10 mouse cellular contexts compared by ENCODE assay signal in the genomic region with DNA sequence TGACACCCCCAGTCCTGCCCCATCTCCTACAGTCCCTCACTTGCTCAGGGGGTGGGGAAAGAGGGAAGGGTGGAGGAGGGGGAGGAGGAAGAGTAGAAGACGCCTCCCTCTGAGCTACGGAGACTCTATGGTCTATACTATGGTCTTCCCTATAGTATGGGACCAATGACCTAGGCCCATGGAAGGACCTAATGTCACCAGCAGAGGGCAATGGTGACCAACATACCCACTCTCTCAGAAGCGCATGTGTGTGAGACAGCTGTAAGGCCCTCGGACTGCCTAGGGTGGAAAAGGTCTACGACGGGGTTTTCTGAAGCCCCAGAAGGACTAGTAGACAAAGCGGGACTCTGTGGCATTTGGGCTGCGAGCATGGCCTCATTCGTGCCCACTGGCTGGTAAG. TPM values are rescaled to one million over a fixed set of nuclear protein-coding genes. Genes with fewer than 3 reads are reported as not detected.
DNase-seq lines count a peak whose midpoint lies in the region; ATAC-seq and TF ChIP-seq lines count a peak whose summit lies in the region.
"Had no signal": no experiment of that assay in that cellular context is flagged by ENCODE, and none has a peak within 500 bp of the region (broad histone marks: within the 10 kb centered on the region; RNA-seq: fewer than 3 reads in every experiment).

No protein-coding gene starts in this region.

- no peak overlapping the region for H3K4me2 ChIP-seq in liver, embryonic 14.5 days (ENCODE audit: low read depth)
- H3K4me2 ChIP-seq: heart, embryonic 15.5 days had no signal

- TF ChIP-seq EP300 in liver, embryonic 14.5 days (IDR thresholded peaks at IDR 0.05; ENCODE audit: low read depth): no peak

- TF ChIP-seq CTCF in cerebellum, adult 2 months (IDR thresholded peaks at IDR 0.05; ENCODE audit: borderline replicate concordance, insufficient read depth, low read depth, low read length): peak; percentile 31; the same call in 1 of the 2 replicates
- TF ChIP-seq CTCF in thymus, adult 2 months (IDR thresholded peaks at IDR 0.05; ENCODE audit: borderline replicate concordance, control insufficient read depth, extremely low read depth, insufficient read depth, low read length, poor library complexity): peak; percentile 52; the same call in 1 of the 2 replicates
- peak; percentile 74 for TF ChIP-seq CTCF in liver, embryonic 14.5 days (IDR thresholded peaks at IDR 0.05; ENCODE audit: low read depth)

- no peaks in the 10 kb centered on the region for H3K36me3 ChIP-seq in thymus, adult 2 months (ENCODE audit: control insufficient read depth, insufficient read depth, low read length)
- no peaks in the 10 kb centered on the region for H3K36me3 ChIP-seq in liver, embryonic 14.5 days (replicated peaks; ENCODE audit: control insufficient read depth, insufficient read depth, low read depth)
- H3K36me3 ChIP-seq: heart, embryonic 15.5 days had no signal

- no peak overlapping the region for H3K9ac ChIP-seq in liver, embryonic 14.5 days (replicated peaks)
- H3K9ac ChIP-seq: heart, embryonic 15.5 days had no signal

- ATAC-seq in liver, embryonic 14.5 days (ENCODE audit: insufficient read depth): peak; percentile 45; the same call in 1 of the 2 replicates

- no peak overlapping the region for H3K27ac ChIP-seq in cerebellum, adult 2 months (ENCODE audit: insufficient read depth, low read length)
- no peak overlapping the region for H3K27ac ChIP-seq in thymus, adult 2 months (ENCODE audit: control insufficient read depth, insufficient read depth, low read length)
- H3K27ac ChIP-seq in liver, embryonic 14.5 days: no peak overlapping the region
- H3K27ac ChIP-seq: heart, embryonic 15.5 days had no signal

- WGBS in cerebellum, adult 2 months: 39% methylated on average over 9 of the region's 9 CpGs
- WGBS in thymus, adult 2 months: 44% methylated on average over 9 of the region's 9 CpGs
- WGBS in liver, embryonic 14.5 days (ENCODE audit: insufficient replicate concordance): 27% methylated on average over 9 of the region's 9 CpGs

- H3K27me3 ChIP-seq in cerebellum, adult 2 months (ENCODE audit: control insufficient read depth, insufficient read depth, low read length): no peaks in the 10 kb centered on the region
- no peaks in the 10 kb centered on the region for H3K27me3 ChIP-seq in thymus, adult 2 months (ENCODE audit: control insufficient read depth, insufficient read depth, low read length)
- H3K27me3 ChIP-seq in liver, embryonic 14.5 days (ENCODE audit: control insufficient read depth, insufficient read depth, low read length): no peaks in the 10 kb centered on the region

- no peak for TF ChIP-seq POLR2A in cerebellum, adult 2 months (IDR thresholded peaks at IDR 0.05; ENCODE audit: borderline replicate concordance, insufficient read depth, low read length)
- TF ChIP-seq POLR2A in thymus, adult 2 months (IDR thresholded peaks at IDR 0.05; ENCODE audit: control insufficient read depth, extremely low read depth, insufficient read depth, low read length, poor library complexity): no peak

- no peaks in the 10 kb centered on the region for H3K9me3 ChIP-seq in liver, embryonic 14.5 days (ENCODE audit: control insufficient read depth, low read length)
- H3K9me3 ChIP-seq: heart, embryonic 15.5 days had no signal

- no peak overlapping the region for H3K4me3 ChIP-seq in cerebellum, adult 2 months (replicated peaks; ENCODE audit: insufficient read depth, low read depth, low read length)
- H3K4me3 ChIP-seq in thymus, adult 2 months (ENCODE audit: control insufficient read depth, insufficient read depth, low read length): no peak overlapping the region
- H3K4me3 ChIP-seq in liver, embryonic 14.5 days (ENCODE audit: insufficient read depth in 1 of 2, low read depth in 2 of 2, low read length in 2 of 2): no peak overlapping the region
- H3K4me3 ChIP-seq: heart, embryonic 15.5 days had no signal

- no peak for DNase-seq in cerebellum, adult 2 months
- DNase-seq in cerebellum, postnatal 14 days: no peak
- peak; percentile 51 for DNase-seq in thymus, adult 2 months
- DNase-seq in thymus, adult 18-20 months: no peak
- peak in 2 of 3 experiments; percentile 9 to 14 for DNase-seq in liver, embryonic 14.5 days (ENCODE audit: low read depth in 3 of 3, low spot score in 3 of 3)
- peak; percentile 71 for DNase-seq in thymus, postnatal 0 days (ENCODE audit: low spot score)
- DNase-seq in ovary, postnatal 14 days (ENCODE audit: low spot score): no peak
- no peak for DNase-seq in urinary bladder, adult 2 months (ENCODE audit: low spot score)

- H3K4me1 ChIP-seq in cerebellum, adult 2 months (ENCODE audit: control insufficient read depth, insufficient read depth, low read length): no peaks in the 10 kb centered on the region
- H3K4me1 ChIP-seq in thymus, adult 2 months (replicated peaks; ENCODE audit: control insufficient read depth, insufficient read depth, low read length): no peaks in the 10 kb centered on the region
- no peaks in the 10 kb centered on the region for H3K4me1 ChIP-seq in liver, embryonic 14.5 days (replicated peaks; ENCODE audit: control insufficient read depth in 2 of 2, insufficient read depth in 2 of 2, low read length in 1 of 2)
- H3K4me1 ChIP-seq: heart, embryonic 15.5 days had no signal

RNA-seq across cellular contexts. Expression of a gene that starts 24.3 kb away (rescaled TPM):
- not detected in 2 replicates for polyA plus RNA-seq in cerebellum, adult 2 months (2012; rRNA removed)
- polyA plus RNA-seq in thymus, adult 2 months (2012; rRNA removed): 0.31 TPM in 1 of 2 replicates, not detected in the other
- not detected in 2 replicates for polyA plus RNA-seq in liver, embryonic 14.5 days (2012; rRNA removed)
- not detected in 2 replicates for polyA plus RNA-seq in liver, embryonic 14.5 days (2014; fragmentation: Nextera tagmentation; extraction: Ambion mirVana)
- 0.30 TPM in 1 of 2 replicates, not detected in the other for polyA plus RNA-seq in thymus, postnatal 0 days (2015; fragmentation: Nextera tagmentation; extraction: Ambion mirVana)
- polyA plus RNA-seq in urinary bladder, adult 2 months (2012; rRNA removed): not detected in 2 replicates
- polyA plus RNA-seq: heart, embryonic 15.5 days; stomach, embryonic 14.5 days had no signal

RNA-seq across cellular contexts. Expression of a gene that starts 31.5 kb away (rescaled TPM):
- polyA plus RNA-seq in cerebellum, adult 2 months (2012; rRNA removed): not detected in 2 replicates
- polyA plus RNA-seq in thymus, adult 2 months (2012; rRNA removed): not detected in 2 replicates
- polyA plus RNA-seq in liver, embryonic 14.5 days (2012; rRNA removed): not detected in 2 replicates
- polyA plus RNA-seq in liver, embryonic 14.5 days (2014; fragmentation: Nextera tagmentation; extraction: Ambion mirVana): not detected in 2 replicates
- not detected in 2 replicates for polyA plus RNA-seq in thymus, postnatal 0 days (2015; fragmentation: Nextera tagmentation; extraction: Ambion mirVana)
- not detected in 2 replicates for polyA plus RNA-seq in urinary bladder, adult 2 months (2012; rRNA removed)
- polyA plus RNA-seq: heart, embryonic 15.5 days; stomach, embryonic 14.5 days had no signal

Comparison
In these comparisons a context has a peak if more than half of its experiments do, and no peak if none do; other contexts are left out.
1. DNase-seq: peak in thymus, adult 2 months (single experiment), liver, embryonic 14.5 days (2 of 3) and thymus, postnatal 0 days (single experiment); none in cerebellum, adult 2 months (0 of 2), cerebellum, postnatal 14 days (0 of 2), thymus, adult 18-20 months (0 of 2), ovary, postnatal 14 days (single experiment) and urinary bladder, adult 2 months (single experiment).
2. Peak in every context shown above with its lines, with median percentiles within 50 percentile points of each other: CTCF ChIP-seq.